Mouse (Mus musculus) embryonic facial prominence, embryonic 11.5 days (tissue): ENCODE data around the gene Gm33543. TPM values are rescaled to one million over a fixed set of nuclear protein-coding genes. Genes with fewer than 3 reads are reported as not detected.

Experiments used
- ATAC-seq: fragments of 200-750 bp; cut with Nextera tagmentation; replicated peaks from 2 replicates; pipeline ENCODE4 v1.8.0; 2017; ENCODE audit warnings: low read depth; ENCODE audit not compliant: insufficient number of reproducible peaks, low FRiP score, low TSS enrichment
- DNase-seq: peaks from one replicate; pipeline ENCODE4 v3.0.0-alpha.2; 2015; ENCODE audit warnings: low spot score
- H3K27ac ChIP-seq: fragments of 300-500 bp; sonication (generic); replicated peaks from 2 replicates; pipeline ENCODE4 v1.5.1; 2014; ENCODE audit warnings: mild to moderate bottlenecking, low read depth, low read length, control low read depth
- H3K27me3 ChIP-seq: fragments of 300-500 bp; sonication (generic); 2 replicates; pipeline ENCODE4 v1.6.1; 2014; ENCODE audit warnings: mild to moderate bottlenecking, low read length, moderate library complexity, mixed read lengths; ENCODE audit not compliant: control insufficient read depth, insufficient read depth
- H3K36me3 ChIP-seq: fragments of 300-500 bp; sonication (generic); replicated peaks from 2 replicates; pipeline ENCODE4 v1.6.1; 2014; ENCODE audit warnings: low read depth, mild to moderate bottlenecking, low read length, moderate library complexity, mixed read lengths; ENCODE audit not compliant: control insufficient read depth, insufficient read depth
- H3K4me1 ChIP-seq: fragments of 300-500 bp; sonication (generic); 2 replicates; pipeline ENCODE4 v1.6.1; 2014; ENCODE audit warnings: low read length, mixed read lengths; ENCODE audit not compliant: control insufficient read depth, insufficient read depth
- H3K4me2 ChIP-seq: fragments of 300-500 bp; sonication (generic); 2 replicates; pipeline ENCODE4 v1.6.1; 2014; ENCODE audit warnings: low read depth, mild to moderate bottlenecking, control low read depth, low read length, moderate library complexity
- H3K4me3 ChIP-seq: fragments of 300-500 bp; sonication (generic); 2 replicates; pipeline ENCODE4 v1.5.1; 2014; ENCODE audit warnings: low read depth, low read length, control low read depth
- H3K9ac ChIP-seq: fragments of 300-500 bp; sonication (generic); replicated peaks from 2 replicates; pipeline ENCODE4 v1.6.1; 2014; ENCODE audit warnings: mild to moderate bottlenecking, control low read depth, low read length
- H3K9me3 ChIP-seq: fragments of 300-500 bp; sonication (generic); replicated peaks from 2 replicates; pipeline ENCODE4 v1.6.1; 2016; ENCODE audit warnings: mild to moderate bottlenecking, low read length, inconsistent platforms, mixed read lengths; ENCODE audit not compliant: control insufficient read depth
- WGBS: fragments of 180-500 bp; shearing (Covaris S2); extraction: QIAGEN DNeasy Blood & Tissue Kit; methylation state at CpG from one replicate; pipeline ENCODE4 v1.1.7; 2014; 5-methylcytosine and 5-hydroxymethylcytosine counted together
- polyA plus RNA-seq: library from polyadenylated mRNA; unstranded; fragments of >200 nt; fragmentation: Nextera tagmentation; extraction: Ambion mirVana; gene quantifications from 2 replicates; pipeline ENCODE4 v1.2.1, GENCODE M21; 2014

Gm33543 gene
- polyA plus RNA-seq, 1 experiment from 2014 or later: not detected

DNA sequence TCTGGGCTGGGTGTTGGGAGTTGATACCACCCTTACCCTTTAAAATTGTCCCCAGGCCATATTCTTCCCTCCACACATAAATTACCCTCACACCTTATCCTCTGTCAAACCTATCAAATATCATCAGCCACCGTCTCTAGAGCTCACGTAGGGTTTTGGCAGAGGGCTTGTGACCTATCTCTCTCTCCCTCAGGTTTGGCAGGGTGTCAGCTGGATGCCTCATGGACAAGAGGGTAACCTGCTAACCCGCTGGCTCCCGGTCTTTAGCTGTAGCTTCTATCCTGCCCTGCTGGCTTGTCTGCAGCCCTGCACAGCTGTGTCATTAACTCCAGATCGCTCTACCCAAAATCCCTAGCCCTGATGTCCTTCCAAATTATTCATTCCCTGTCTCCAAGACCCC lies 14.4 kb downstream of the Gm33543 start:
- no peaks in the 10 kb centered on the region for H3K9me3 ChIP-seq
- no peak overlapping the region for H3K27ac ChIP-seq
- no peaks in the 10 kb centered on the region for H3K27me3 ChIP-seq
- WGBS: 72% methylated on average over 5 of the region's 5 CpGs
- no peak overlapping the region for H3K9ac ChIP-seq
- ATAC-seq (no peak), DNase-seq (no peak)
- H3K4me1 ChIP-seq: no peaks in the 10 kb centered on the region
- H3K4me3 ChIP-seq: no peak overlapping the region
- no peak overlapping the region for H3K4me2 ChIP-seq
- H3K36me3 ChIP-seq: no peaks in the 10 kb centered on the region

DNA sequence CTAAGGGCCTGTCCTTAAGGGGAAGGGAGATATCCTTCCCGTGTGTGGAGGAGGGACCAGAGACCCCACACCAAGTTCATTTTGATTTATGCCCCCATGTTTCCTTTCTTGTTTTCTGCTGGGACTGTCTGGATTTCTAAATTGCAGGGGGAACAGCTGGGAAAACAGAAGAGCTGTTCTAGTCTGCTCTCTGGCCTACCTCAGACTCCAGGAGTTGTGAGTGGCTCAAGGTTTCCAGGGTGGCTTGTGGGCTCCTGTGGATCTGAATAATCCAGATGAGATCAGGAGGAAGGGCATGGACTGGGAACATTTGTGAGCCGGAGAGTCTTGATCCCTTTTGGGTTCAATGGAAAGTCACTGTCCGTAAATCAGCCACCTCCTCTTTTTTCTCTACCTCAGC lies 17.1 kb downstream of the Gm33543 start:
- Histone ChIP-seq H3K27ac (no peak overlapping the region), H3K36me3 (no peaks in the 10 kb centered on the region)
- WGBS: 44% methylated on average over 3 of the region's 3 CpGs

GRCm38 (mm10) chr10:95818506-95818905 lies 24.2 kb downstream of the Gm33543 start:
- Histone ChIP-seq H3K9ac (no peak overlapping the region), H3K4me3 (no peak overlapping the region), H3K36me3 (no peaks in the 10 kb centered on the region), H3K4me1 (no peaks in the 10 kb centered on the region), H3K27me3 (no peaks in the 10 kb centered on the region), H3K27ac (no peak overlapping the region), H3K9me3 (no peaks in the 10 kb centered on the region), H3K4me2 (no peak overlapping the region)
- ATAC-seq (no peak), DNase-seq (no peak)
- WGBS: 96% methylated on average over 2 of the region's 2 CpGs

More for the DNA sequence above, 17.1 kb downstream of the Gm33543 start:
- H3K4me2 ChIP-seq: no peak overlapping the region
- H3K27me3 ChIP-seq: no peaks in the 10 kb centered on the region
- H3K4me1 ChIP-seq: no peaks in the 10 kb centered on the region
- no peak overlapping the region for H3K4me3 ChIP-seq
- DNase-seq (no peak), ATAC-seq (no peak)
- H3K9me3 ChIP-seq: no peaks in the 10 kb centered on the region
- H3K9ac ChIP-seq: no peak overlapping the region

- peak; percentile 15 for DNase-seq
- no peaks in the 10 kb centered on the region for H3K36me3 ChIP-seq
- H3K27me3 ChIP-seq: no peaks in the 10 kb centered on the region
- no peaks in the 10 kb centered on the region for H3K9me3 ChIP-seq
- no peaks in the 10 kb centered on the region for H3K4me1 ChIP-seq
- no peak overlapping the region for H3K9ac ChIP-seq
- WGBS: 32% methylated on average over 9 of the region's 9 CpGs
- no peak overlapping the region for H3K27ac ChIP-seq
- ATAC-seq: no peak
- no peak overlapping the region for H3K4me2 ChIP-seq
- H3K4me3 ChIP-seq: no peak overlapping the region
Observed at GRCm38 (mm10) chr10:95817419-95818161, 25.1 kb downstream of the Gm33543 start.

DNA sequence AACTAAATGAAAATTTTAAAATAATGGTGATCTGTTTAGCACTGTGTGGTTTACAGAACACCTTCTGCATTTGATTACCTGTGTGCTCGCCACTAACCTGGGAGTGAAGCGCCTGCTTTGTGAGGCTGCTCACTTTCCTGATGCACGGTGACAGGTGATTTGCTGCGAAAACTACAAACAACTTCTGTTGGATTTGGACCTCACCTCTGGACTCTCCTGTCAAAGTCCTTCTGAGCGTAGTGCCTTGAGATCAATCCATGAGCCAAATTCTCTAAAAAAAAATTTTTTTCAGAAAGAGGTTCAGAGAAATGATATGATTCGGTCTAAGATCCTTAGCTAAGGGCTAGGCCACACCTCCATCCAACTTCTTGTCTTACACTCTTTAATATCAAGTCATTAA lies 28.4 kb downstream of the Gm33543 start:
- Histone ChIP-seq H3K4me3 (no peak overlapping the region), H3K27ac (no peak overlapping the region), H3K4me2 (no peak overlapping the region), H3K9ac (no peak overlapping the region), H3K27me3 (no peaks in the 10 kb centered on the region), H3K4me1 (no peaks in the 10 kb centered on the region), H3K9me3 (no peaks in the 10 kb centered on the region), H3K36me3 (no peaks in the 10 kb centered on the region)
- 89% methylated on average over 6 of the region's 6 CpGs for WGBS
- ATAC-seq (no peak), DNase-seq (no peak)

- DNase-seq (no peak), ATAC-seq (no peak)
- no peaks in the 10 kb centered on the region for H3K9me3 ChIP-seq
- no peaks in the 10 kb centered on the region for H3K27me3 ChIP-seq
- WGBS: 62% methylated on average over 4 of the region's 4 CpGs
- no peaks in the 10 kb centered on the region for H3K4me1 ChIP-seq
- no peak overlapping the region for H3K4me2 ChIP-seq
- no peak overlapping the region for H3K9ac ChIP-seq
- H3K36me3 ChIP-seq: no peaks in the 10 kb centered on the region
- H3K27ac ChIP-seq: no peak overlapping the region
- H3K4me3 ChIP-seq: no peak overlapping the region
Observed at GRCm38 (mm10) chr10:95811869-95812268, 30.9 kb downstream of the Gm33543 start.

DNA sequence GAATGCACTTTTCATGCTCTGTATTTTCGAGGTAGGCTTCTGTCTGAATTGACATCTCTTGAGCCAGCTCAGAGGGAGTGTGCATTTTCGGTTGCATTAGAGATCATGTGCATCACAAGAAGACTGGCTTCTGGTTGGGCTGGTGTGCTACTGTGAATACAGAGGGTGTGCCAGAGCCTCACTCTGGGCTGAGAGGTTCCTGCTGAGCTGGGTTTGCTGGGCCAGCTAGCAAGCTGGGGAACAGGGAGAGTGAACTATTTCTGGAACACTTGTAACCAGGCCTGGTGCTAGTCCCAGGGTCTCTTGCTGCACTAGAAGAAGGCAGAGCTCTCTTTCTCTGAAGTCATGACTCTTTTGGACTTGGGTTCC lies 41.3 kb downstream of the Gm33543 start:
- ATAC-seq: no peak
- Histone ChIP-seq H3K9me3 (no peaks in the 10 kb centered on the region), H3K36me3 (no peaks in the 10 kb centered on the region), H3K4me3 (no peak overlapping the region), H3K27me3 (no peaks in the 10 kb centered on the region), H3K27ac (no peak overlapping the region), H3K4me2 (no peak overlapping the region), H3K9ac (no peak overlapping the region), H3K4me1 (no peaks in the 10 kb centered on the region)
- DNase-seq: no peak
- WGBS: 60% methylated on average over 2 of the region's 2 CpGs

DNA sequence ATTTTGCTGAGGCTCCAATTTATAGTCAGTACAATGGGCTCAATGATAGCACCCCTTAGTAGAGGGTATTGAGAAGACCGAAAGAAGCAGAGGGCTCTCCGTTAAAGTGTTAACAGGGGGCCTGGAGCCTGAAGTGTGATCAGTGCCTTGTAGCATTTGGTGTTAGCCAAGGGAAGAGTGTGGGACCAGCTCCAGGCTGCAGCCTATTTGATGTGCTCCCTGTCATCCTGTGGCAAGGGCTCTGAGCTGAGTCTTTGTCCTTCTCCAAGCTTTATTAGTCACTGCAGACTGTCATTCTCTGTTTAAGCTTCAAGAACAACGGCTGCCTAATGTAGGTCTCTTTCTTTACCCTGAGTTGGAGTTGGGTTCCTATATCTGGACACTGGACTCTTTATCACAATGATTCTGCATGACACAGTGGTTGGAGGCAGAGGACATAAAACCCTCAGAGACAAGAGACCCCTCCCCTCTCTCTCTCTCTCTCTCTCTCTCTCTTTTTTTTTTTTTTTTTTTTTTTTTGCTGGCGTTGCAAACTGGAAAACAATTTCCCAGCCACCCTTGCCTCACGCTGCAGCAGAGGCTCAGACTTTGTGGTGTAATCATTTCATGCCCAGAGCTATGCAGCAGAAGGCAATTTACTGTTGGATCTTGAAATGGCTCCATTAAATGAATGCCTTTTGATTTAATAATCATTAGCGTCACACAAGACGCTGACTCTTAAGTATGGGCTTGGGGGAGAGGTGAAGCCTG lies 41.9 kb downstream of the Gm33543 start:
- Histone ChIP-seq H3K36me3 (no peaks in the 10 kb centered on the region), H3K27ac (no peak overlapping the region), H3K9ac (no peak overlapping the region), H3K9me3 (no peaks in the 10 kb centered on the region), H3K27me3 (no peaks in the 10 kb centered on the region), H3K4me2 (no peak overlapping the region), H3K4me3 (no peak overlapping the region), H3K4me1 (no peaks in the 10 kb centered on the region)
- DNase-seq (no peak), ATAC-seq (no peak)
- 70% methylated on average over 7 of the region's 7 CpGs for WGBS
